ENCODE assay signal across 8 mouse cellular contexts in the genomic region with DNA sequence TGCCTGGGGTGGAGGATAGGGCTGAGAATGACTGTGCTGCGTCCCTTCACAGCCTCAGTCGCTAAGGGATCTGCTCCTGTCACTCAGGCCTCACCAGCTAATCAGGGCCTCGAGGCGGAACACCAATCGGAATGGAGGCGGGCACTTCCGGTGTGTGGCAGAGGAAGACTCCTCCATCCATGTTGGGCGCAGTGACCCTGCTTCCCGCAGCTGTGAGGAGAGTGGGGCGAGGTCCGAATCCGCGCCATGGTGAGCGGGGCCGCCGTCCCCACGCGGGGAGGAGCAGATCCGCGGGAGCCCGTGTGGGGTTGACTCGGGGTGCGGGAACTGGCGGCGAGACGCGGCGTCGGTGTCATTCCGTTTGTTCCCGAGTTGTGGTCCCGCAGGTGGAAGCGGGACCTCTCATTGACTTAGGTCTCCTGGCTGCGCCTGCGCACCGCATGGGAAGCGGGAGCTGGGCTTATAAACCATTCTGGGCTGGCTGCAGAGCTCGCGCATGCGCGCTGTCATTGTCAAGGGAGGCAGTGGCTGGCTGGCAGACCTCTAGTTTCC. TPM values are rescaled to one million over a fixed set of nuclear protein-coding genes. Genes with fewer than 3 reads are reported as not detected.
A peak's percentile ranks its signal among the peaks of the same experiment; 100 is the strongest.
DNase-seq lines count a peak whose midpoint lies in the region; ATAC-seq and TF ChIP-seq lines count a peak whose summit lies in the region.

A gene (plus strand): TSS at position 164 of the 552 bp plus-strand sequence.

- H3K27ac ChIP-seq in forebrain, embryonic 16.5 days (ENCODE audit: low read length), result peak within 1 kb of the TSS; percentile 88
- H3K27ac ChIP-seq in layer of hippocampus, adult 2 months, result peak within 1 kb of the TSS; percentile 94
- H3K27ac ChIP-seq in lung, embryonic 14.5 days (ENCODE audit: low read depth), result peak within 1 kb of the TSS; percentile 69; the same call in 1 of the 2 replicates
- H3K27ac ChIP-seq in olfactory bulb, adult 2 months (ENCODE audit: insufficient read depth, low read depth, low read length), result peak within 1 kb of the TSS; percentile 61
- H3K27ac ChIP-seq in thymus, adult 2 months (ENCODE audit: control insufficient read depth, insufficient read depth, low read length), result 0 out of 2 replicates have a peak within 1 kb of the TSS, but pooled peaks have one; percentile 3

- peaks cover 21% of the 10 kb centered on the region for H3K9me3 ChIP-seq in G1E (replicated peaks)
- H3K9me3 ChIP-seq in forebrain, embryonic 16.5 days (ENCODE audit: control insufficient read depth, low read length), result peaks cover 12% of the 10 kb centered on the region
- H3K9me3 ChIP-seq in lung, embryonic 14.5 days (ENCODE audit: low read depth, low read length), result peaks cover 23% of the 10 kb centered on the region

- H3K27me3 ChIP-seq in G1E (ENCODE audit: insufficient read depth, low read length), result no peaks in the 10 kb centered on the region
- no peaks in the 10 kb centered on the region for H3K27me3 ChIP-seq in forebrain, embryonic 16.5 days (replicated peaks; ENCODE audit: control insufficient read depth, insufficient read depth, low read length)
- H3K27me3 ChIP-seq in lung, embryonic 14.5 days (ENCODE audit: insufficient read depth, low read length), result no peaks in the 10 kb centered on the region
- no peaks in the 10 kb centered on the region for H3K27me3 ChIP-seq in thymus, adult 2 months (ENCODE audit: control insufficient read depth, insufficient read depth, low read length)

- peaks cover 18% of the 10 kb centered on the region for H3K4me1 ChIP-seq in G1E (ENCODE audit: insufficient read depth, low read depth, low read length)
- peaks cover 9% of the 10 kb centered on the region for H3K4me1 ChIP-seq in forebrain, embryonic 16.5 days (replicated peaks; ENCODE audit: control insufficient read depth, insufficient read depth, low read length)
- H3K4me1 ChIP-seq in lung, embryonic 14.5 days (ENCODE audit: insufficient read depth), result no peaks in the 10 kb centered on the region
- no peaks in the 10 kb centered on the region for H3K4me1 ChIP-seq in olfactory bulb, adult 2 months (ENCODE audit: control insufficient read depth, insufficient read depth, low read length)
- H3K4me1 ChIP-seq in thymus, adult 2 months (replicated peaks; ENCODE audit: control insufficient read depth, insufficient read depth, low read length), result no peaks in the 10 kb centered on the region; the same call in 1 of the 2 replicates

- TF ChIP-seq POLR2A in olfactory bulb, adult 2 months (IDR thresholded peaks at IDR 0.05; ENCODE audit: insufficient read depth, low read depth, low read length), result peak; percentile 85
- TF ChIP-seq POLR2A in thymus, adult 2 months (IDR thresholded peaks at IDR 0.05; ENCODE audit: control insufficient read depth, extremely low read depth, insufficient read depth, low read length, poor library complexity), result peak; percentile 44; the same call in 1 of the 2 replicates

- H3K4me2 ChIP-seq in forebrain, embryonic 16.5 days (ENCODE audit: low read length), result peak within 1 kb of the TSS; percentile 59
- H3K4me2 ChIP-seq in lung, embryonic 14.5 days, result peak within 1 kb of the TSS; percentile 65

- peak within 1 kb of the TSS; percentile 69 for H3K9ac ChIP-seq in forebrain, embryonic 16.5 days (replicated peaks; ENCODE audit: low read depth, low read length)
- H3K9ac ChIP-seq in lung, embryonic 14.5 days, result peak within 1 kb of the TSS; percentile 67

- peak; percentile 99 for ATAC-seq in G1E (ENCODE audit: extremely low read depth, insufficient number of reproducible peaks, low FRiP score, poor library complexity, severe bottlenecking)
- ATAC-seq in forebrain, embryonic 16.5 days, result peak; percentile 100
- peak; percentile 100 for ATAC-seq in lung, embryonic 14.5 days (ENCODE audit: insufficient read depth)

- intact Hi-C loops in heart, postnatal 36 days (cut with DNase I), result loop anchor here (5.0 kb wide), 2 partner anchors 81 to 131 kb away; a partner anchor contains a TSS

- WGBS in forebrain, embryonic 16.5 days, result under 1% methylated on average over 41 of the region's 41 CpGs
- under 1% methylated on average over 41 of the region's 41 CpGs for WGBS in lung, embryonic 14.5 days
- under 1% methylated on average over 41 of the region's 41 CpGs for WGBS in olfactory bulb, adult 2 months
- 1% methylated on average over 41 of the region's 41 CpGs for WGBS in thymus, adult 2 months

- H3K36me3 ChIP-seq in G1E (replicated peaks), result peaks cover 21% of the 10 kb centered on the region
- H3K36me3 ChIP-seq in forebrain, embryonic 16.5 days (ENCODE audit: control insufficient read depth, insufficient read depth), result no peaks in the 10 kb centered on the region
- no peaks in the 10 kb centered on the region for H3K36me3 ChIP-seq in lung, embryonic 14.5 days (ENCODE audit: insufficient read depth)
- no peaks in the 10 kb centered on the region for H3K36me3 ChIP-seq in thymus, adult 2 months (ENCODE audit: control insufficient read depth, insufficient read depth, low read length)

- peak; percentile 89 for DNase-seq in G1E (ENCODE audit: low spot score)
- peak; percentile 90 to 96 for DNase-seq in cerebellum, adult 18-20 months
- peak; percentile 79 to 82 for DNase-seq in heart, postnatal 36 days
- peak; percentile 90 to 93 for DNase-seq in layer of hippocampus, adult 2 months (ENCODE audit: low spot score in 2 of 2)
- DNase-seq in lung, embryonic 14.5 days, result peak; percentile 91
- DNase-seq in thymus, adult 2 months, result peak; percentile 85

- TF ChIP-seq CTCF in G1E (IDR thresholded peaks at IDR 0.05; ENCODE audit: low read depth, low read length), result no peak
- TF ChIP-seq CTCF in layer of hippocampus, adult 2 months (conservative IDR thresholded peaks at IDR 0.05), result no peak
- no peak for TF ChIP-seq CTCF in lung, embryonic 14.5 days (IDR thresholded peaks at IDR 0.05; ENCODE audit: low read depth)
- no peak for TF ChIP-seq CTCF in olfactory bulb, adult 2 months (IDR thresholded peaks at IDR 0.05; ENCODE audit: insufficient read depth, low read depth, low read length)
- TF ChIP-seq CTCF in thymus, adult 2 months (IDR thresholded peaks at IDR 0.05; ENCODE audit: borderline replicate concordance, control insufficient read depth, extremely low read depth, insufficient read depth, low read length, poor library complexity), result peak; percentile 54; the same call in 1 of the 2 replicates

- H3K4me3 ChIP-seq in G1E (ENCODE audit: low read depth, low read length), result peak within 1 kb of the TSS; percentile 82
- peak within 1 kb of the TSS; percentile 61 for H3K4me3 ChIP-seq in forebrain, embryonic 16.5 days (replicated peaks; ENCODE audit: low read length)
- H3K4me3 ChIP-seq in layer of hippocampus, adult 2 months, result peak within 1 kb of the TSS; percentile 95
- H3K4me3 ChIP-seq in lung, embryonic 14.5 days (ENCODE audit: low read depth, low read length), result peak within 1 kb of the TSS; percentile 74
- H3K4me3 ChIP-seq in olfactory bulb, adult 2 months (ENCODE audit: insufficient read depth, low read depth, low read length), result peak within 1 kb of the TSS; percentile 88
- peak within 1 kb of the TSS; percentile 84 for H3K4me3 ChIP-seq in thymus, adult 2 months (ENCODE audit: control insufficient read depth, insufficient read depth, low read length)

RNA-seq across cellular contexts. Expression of the gene that starts here (rescaled TPM):
- total RNA-seq in G1E (2014; fragmentation: Nextera tagmentation) (14.1 and 14.4 TPM in 2 replicates), G1E (2017) (11.6 and 12.2 TPM in 2 replicates)
- 0.09 and 0.18 TPM in 2 replicates for polyA plus RNA-seq in G1E (2012)
- polyA plus RNA-seq in forebrain, embryonic 16.5 days (2015; fragmentation: Nextera tagmentation; extraction: Ambion mirVana), result 9.3 and 10.8 TPM in 2 replicates
- total RNA-seq in heart, postnatal 36 days (2021), result 1 to 10 TPM; 2.5 to 2.6 TPM
- total RNA-seq in layer of hippocampus, adult 2 months (2021), result 1 to 10 TPM; 8.8 to 9.7 TPM
- polyA plus RNA-seq in lung, embryonic 14.5 days (2014; fragmentation: Nextera tagmentation; extraction: Ambion mirVana), result 5.8 and 7.5 TPM in 2 replicates
- polyA plus RNA-seq in olfactory bulb, adult 2 months (2012; ENCODE audit: insufficient read depth, insufficient read length, low replicate concordance, missing spikeins), result not detected in 2 replicates
- polyA plus RNA-seq in thymus, adult 2 months (2012; rRNA removed), result 0.35 and 0.45 TPM in 2 replicates

Comparison
In these comparisons a context has a peak if more than half of its experiments do, and no peak if none do; other contexts are left out.
1. Peak in every context shown above with its lines: DNase-seq, ATAC-seq, H3K4me3 ChIP-seq and H3K27ac ChIP-seq.
2. Peak in DNase-seq, H3K4me3 ChIP-seq and H3K27ac ChIP-seq in thymus, adult 2 months; RNA of the gene not detected or under 1 TPM.
3. H3K27ac ChIP-seq: peak in every context shown above with its lines; median percentile 94 in layer of hippocampus, adult 2 months; 88 in forebrain, embryonic 16.5 days; 69 in lung, embryonic 14.5 days; 61 in olfactory bulb, adult 2 months; 3 in thymus, adult 2 months.